Mouse (Mus musculus) layer of hippocampus, adult 2 months (tissue): ENCODE data around the gene Setd7. TPM values are rescaled to one million over a fixed set of nuclear protein-coding genes. Genes with fewer than 3 reads are reported as not detected.

Experiments used
- DNase-seq, 2 experiments: peaks; one replicate each; pipeline ENCODE4 v3.0.0; 2022; ENCODE audit warnings: low spot score in 2 of 2
- H3K27ac ChIP-seq: fragments of 200-600 bp; 2 replicates; pipeline ENCODE4 v1.8.1; 2022
- H3K4me3 ChIP-seq: fragments of 200-600 bp; 2 replicates; pipeline ENCODE4 v1.8.1; 2022; ENCODE audit warnings: mild to moderate bottlenecking
- CTCF ChIP-seq: fragments of 200-600 bp; conservative IDR thresholded peaks from 2 replicates; pipeline ENCODE4 v1.8.1; 2022; ENCODE audit warnings: antibody characterized with exemption, mild to moderate bottlenecking, moderate library complexity
- total RNA-seq, 2 experiments: library from RNA; stranded (reverse); gene quantifications; 2 replicates each; pipeline ENCODE4 v1.2.3; 2021

Gene Setd7
- total RNA-seq, 2 experiments from 2014 or later, result 138 to 144 TPM

GRCm38 (mm10) chr3:51577816-51578749 lies 17.4 kb upstream of the Setd7 start:
- DNase-seq, result no peak
- Histone ChIP-seq H3K27ac (no peak overlapping the region), H3K4me3 (no peak overlapping the region)
- no peak for TF ChIP-seq CTCF

GRCm38 (mm10) chr3:51577359-51577758 lies 16.7 kb upstream of the Setd7 start:
- H3K4me3 ChIP-seq, result no peak overlapping the region
- no peak for TF ChIP-seq CTCF
- H3K27ac ChIP-seq, result no peak overlapping the region
- no peak for DNase-seq

GRCm38 (mm10) chr3:51573915-51574314 lies 13.2 kb upstream of the Setd7 start:
- Histone ChIP-seq H3K27ac (no peak overlapping the region), H3K4me3 (no peak overlapping the region)
- no peak for DNase-seq
- no peak for TF ChIP-seq CTCF

GRCm38 (mm10) chr3:51570200-51570599 lies 9.5 kb upstream of the Setd7 start:
- no peak for TF ChIP-seq CTCF
- no peak overlapping the region for H3K4me3 ChIP-seq
- DNase-seq, result no peak
- no peak overlapping the region for H3K27ac ChIP-seq

- DNase-seq, result no peak
Measured at GRCm38 (mm10) chr3:51561993-51562385, 1.3 kb upstream of the Setd7 start.

GRCm38 (mm10) chr3:51561109-51561992 lies 672 bp upstream of the Setd7 start:
- Histone ChIP-seq H3K4me3 (peak overlapping the region; percentile 95), H3K27ac (peak overlapping the region; percentile 99)
- TF ChIP-seq CTCF, result peak; percentile 66
- peak; percentile 34 to 52 for DNase-seq

More at GRCm38 (mm10) chr3:51561993-51562385, 1.3 kb upstream of the Setd7 start:
- Histone ChIP-seq H3K27ac (0 out of 2 replicates have a peak overlapping the region, but pooled peaks have one; percentile 99), H3K4me3 (peak overlapping the region; percentile 95; the same call in 1 of the 2 replicates)
- no peak for TF ChIP-seq CTCF

- Histone ChIP-seq H3K4me3 (peak overlapping the region; percentile 95), H3K27ac (peak overlapping the region; percentile 99)
- peak; percentile 48 for TF ChIP-seq CTCF
- DNase-seq, result peak; percentile 80 to 82
Measured at GRCm38 (mm10) chr3:51559594-51560450, 857 bp downstream of the Setd7 start.

- Histone ChIP-seq H3K27ac (peak overlapping the region; percentile 2; the same call in 1 of the 2 replicates), H3K4me3 (no peak overlapping the region)
- no peak for TF ChIP-seq CTCF
- DNase-seq, result no peak
Measured at GRCm38 (mm10) chr3:51555583-51555982, 5.1 kb downstream of the Setd7 start.

- TF ChIP-seq CTCF, result no peak
- DNase-seq, result no peak
- H3K27ac ChIP-seq, result peak overlapping the region; percentile 47; the same call in 1 of the 2 replicates
- no peak overlapping the region for H3K4me3 ChIP-seq
Measured at GRCm38 (mm10) chr3:51554836-51555235, 5.8 kb downstream of the Setd7 start.

- no peak for DNase-seq
- peak overlapping the region; percentile 78 for H3K27ac ChIP-seq
- TF ChIP-seq CTCF, result no peak
- peak overlapping the region; percentile 36 for H3K4me3 ChIP-seq
Measured at GRCm38 (mm10) chr3:51554067-51554466, 6.6 kb downstream of the Setd7 start.

- Histone ChIP-seq H3K4me3 (peak overlapping the region; percentile 36), H3K27ac (peak overlapping the region; percentile 78)
- TF ChIP-seq CTCF, result no peak
- peak in 1 of 2 experiments; percentile 26 for DNase-seq
Measured at GRCm38 (mm10) chr3:51553497-51553875, 7.2 kb downstream of the Setd7 start.

GRCm38 (mm10) chr3:51552841-51553496 lies 7.7 kb downstream of the Setd7 start:
- H3K4me3 ChIP-seq, result peak overlapping the region; percentile 36
- peak overlapping the region; percentile 78 for H3K27ac ChIP-seq
- no peak for TF ChIP-seq CTCF
- no peak for DNase-seq
